Mouse (Mus musculus) intestine, postnatal 0 days (tissue): ENCODE results near the gene Syne3. TPM values are rescaled to one million over a fixed set of nuclear protein-coding genes. Genes with fewer than 3 reads are reported as not detected.
A peak's percentile ranks its signal among the peaks of the same experiment; 100 is the strongest.

Experiments
- ATAC-seq: fragments of 200-750 bp; cut with Nextera tagmentation; 2 replicates; pipeline ENCODE4 v1.8.0; 2017; ENCODE audit warnings: mild to moderate bottlenecking, moderate TSS enrichment, moderate library complexity
- H3K27ac ChIP-seq: fragments of 300-500 bp; sonication (generic); 2 replicates; pipeline ENCODE4 v1.5.1; 2014; ENCODE audit warnings: mild to moderate bottlenecking, low read depth, low read length, moderate library complexity
- H3K27me3 ChIP-seq: fragments of 300-500 bp; sonication (generic); replicated peaks from 2 replicates; pipeline ENCODE4 v1.6.1; 2014; ENCODE audit warnings: low read length, mixed read lengths; ENCODE audit not compliant: control insufficient read depth, insufficient read depth
- H3K36me3 ChIP-seq: fragments of 300-500 bp; sonication (generic); 2 replicates; pipeline ENCODE4 v1.6.1; 2014; ENCODE audit warnings: mild to moderate bottlenecking, moderate library complexity; ENCODE audit not compliant: control insufficient read depth, insufficient read depth
- H3K4me1 ChIP-seq: fragments of 300-500 bp; sonication (generic); replicated peaks from 2 replicates; pipeline ENCODE4 v1.6.1; 2014; ENCODE audit warnings: antibody characterized with exemption, low read length, mixed read lengths; ENCODE audit not compliant: control insufficient read depth, insufficient read depth
- H3K4me2 ChIP-seq: fragments of 300-500 bp; sonication (generic); replicated peaks from 2 replicates; pipeline ENCODE4 v1.6.1; 2014; ENCODE audit warnings: low read depth, mild to moderate bottlenecking, moderate library complexity
- H3K4me3 ChIP-seq: fragments of 300-500 bp; sonication (generic); 2 replicates; pipeline ENCODE4 v1.5.1; 2014; ENCODE audit warnings: low read depth, low read length
- H3K9ac ChIP-seq: fragments of 300-500 bp; sonication (generic); 2 replicates; pipeline ENCODE4 v1.6.1; 2014; ENCODE audit warnings: mild to moderate bottlenecking, low read depth, low read length
- H3K9me3 ChIP-seq: fragments of 300-500 bp; sonication (generic); 2 replicates; pipeline ENCODE4 v1.6.1; 2016; ENCODE audit warnings: mixed run types; ENCODE audit not compliant: control insufficient read depth
- CTCF ChIP-seq: sonication (generic); IDR thresholded peaks from 2 replicates; pipeline ENCODE4 v1.5.1; 2016; ENCODE audit warnings: low read depth, mild to moderate bottlenecking, control low read depth, antibody characterized with exemption, moderate library complexity
- WGBS: fragments of 180-500 bp; shearing (Covaris S2); extraction: QIAGEN DNeasy Blood & Tissue Kit; methylation state at CpG from one replicate; pipeline ENCODE4 v1.1.7; 2014; 5-methylcytosine and 5-hydroxymethylcytosine counted together
- polyA plus RNA-seq: library from polyadenylated mRNA; unstranded; fragments of >200 nt; fragmentation: Nextera tagmentation; extraction: Ambion mirVana; gene quantifications from 2 replicates; pipeline ENCODE4 v1.2.1, GENCODE M21; 2015

Gene Syne3
- polyA plus RNA-seq, 1 experiment from 2014 or later = 1.8 TPM

GRCm38 (mm10) chr12:104940466-104940865, 69.1 kb downstream of the Syne3 start:
- Histone ChIP-seq H3K4me3 (no peak overlapping the region), H3K9ac (no peak overlapping the region), H3K4me2 (no peak overlapping the region), H3K27ac (no peak overlapping the region), H3K27me3 (peaks cover 4% of the 10 kb centered on the region; the same call in 1 of the 2 replicates), H3K36me3 (peaks cover 21% of the 10 kb centered on the region), H3K4me1 (no peaks in the 10 kb centered on the region), H3K9me3 (peaks cover 6% of the 10 kb centered on the region; the same call in 1 of the 2 replicates)
- no peak for TF ChIP-seq CTCF
- ATAC-seq = no peak
- WGBS = 85% methylated on average over 9 of the region's 9 CpGs

GRCm38 (mm10) chr12:104940027-104940386, 69.6 kb downstream of the Syne3 start:
- no peak overlapping the region for H3K4me3 ChIP-seq
- peaks cover 6% of the 10 kb centered on the region; the same call in 1 of the 2 replicates for H3K9me3 ChIP-seq
- H3K27me3 ChIP-seq = peaks cover 4% of the 10 kb centered on the region; the same call in 1 of the 2 replicates
- 20% methylated on average over 4 of the region's 4 CpGs for WGBS
- H3K4me1 ChIP-seq = no peaks in the 10 kb centered on the region
- no peak overlapping the region for H3K9ac ChIP-seq
- no peak overlapping the region for H3K4me2 ChIP-seq
- no peak for TF ChIP-seq CTCF
- no peak for ATAC-seq
- H3K36me3 ChIP-seq = peaks cover 21% of the 10 kb centered on the region
- H3K27ac ChIP-seq = no peak overlapping the region

GRCm38 (mm10) chr12:104939372-104940026, 70.1 kb downstream of the Syne3 start:
- peak; percentile 97 for TF ChIP-seq CTCF
- peaks cover 6% of the 10 kb centered on the region; the same call in 1 of the 2 replicates for H3K9me3 ChIP-seq
- peaks cover 4% of the 10 kb centered on the region; the same call in 1 of the 2 replicates for H3K27me3 ChIP-seq
- no peak overlapping the region for H3K4me3 ChIP-seq
- 43% methylated on average over 13 of the region's 13 CpGs for WGBS
- H3K27ac ChIP-seq = no peak overlapping the region
- H3K4me1 ChIP-seq = no peaks in the 10 kb centered on the region
- H3K4me2 ChIP-seq = no peak overlapping the region
- ATAC-seq = no peak
- H3K36me3 ChIP-seq = peaks cover 17% of the 10 kb centered on the region
- no peak overlapping the region for H3K9ac ChIP-seq

GRCm38 (mm10) chr12:104938935-104939334, 70.7 kb downstream of the Syne3 start:
- Histone ChIP-seq H3K9ac (no peak overlapping the region), H3K36me3 (peaks cover 14% of the 10 kb centered on the region), H3K4me3 (no peak overlapping the region), H3K4me1 (no peaks in the 10 kb centered on the region), H3K27me3 (peaks cover 4% of the 10 kb centered on the region; the same call in 1 of the 2 replicates), H3K9me3 (peaks cover 6% of the 10 kb centered on the region; the same call in 1 of the 2 replicates), H3K27ac (no peak overlapping the region), H3K4me2 (no peak overlapping the region)
- WGBS = 70% methylated on average over 5 of the region's 5 CpGs
- peak; percentile 59 for TF ChIP-seq CTCF
- ATAC-seq = no peak

GRCm38 (mm10) chr12:104936223-104936622, 73.4 kb downstream of the Syne3 start:
- Histone ChIP-seq H3K27ac (no peak overlapping the region), H3K9ac (no peak overlapping the region), H3K27me3 (no peaks in the 10 kb centered on the region; the same call in 1 of the 2 replicates), H3K36me3 (peaks cover 6% of the 10 kb centered on the region; the same call in 1 of the 2 replicates), H3K4me3 (no peak overlapping the region), H3K9me3 (peaks cover 6% of the 10 kb centered on the region; the same call in 1 of the 2 replicates), H3K4me1 (no peaks in the 10 kb centered on the region), H3K4me2 (no peak overlapping the region)
- TF ChIP-seq CTCF = peak; percentile 78
- WGBS = 85% methylated on average over 4 of the region's 4 CpGs
- no peak for ATAC-seq

GRCm38 (mm10) chr12:104935144-104935543, 74.5 kb downstream of the Syne3 start:
- TF ChIP-seq CTCF = no peak
- H3K4me2 ChIP-seq = no peak overlapping the region
- no peak overlapping the region for H3K4me3 ChIP-seq
- H3K36me3 ChIP-seq = peaks cover 9% of the 10 kb centered on the region; the same call in 1 of the 2 replicates
- H3K27me3 ChIP-seq = no peaks in the 10 kb centered on the region; the same call in 1 of the 2 replicates
- no peak overlapping the region for H3K27ac ChIP-seq
- no peaks in the 10 kb centered on the region for H3K4me1 ChIP-seq
- WGBS = 88% methylated on average over 8 of the region's 8 CpGs
- H3K9ac ChIP-seq = no peak overlapping the region
- H3K9me3 ChIP-seq = peaks cover 6% of the 10 kb centered on the region; the same call in 1 of the 2 replicates
- ATAC-seq = no peak
